Mouse (Mus musculus) lung, embryonic 16.5 days (tissue): ENCODE measurements at regions not wholly inside any gene's neighbourhood (a gene's known extent, or its start where the extent isn't known, plus 50 kb on each side); places are given as distances from the start of the nearest gene placed in this dataset.
A peak's percentile ranks its signal among the peaks of the same experiment; 100 is the strongest.

ENCODE experiments used
- ATAC-seq: fragments of 200-750 bp; cut with Nextera tagmentation; 2 replicates; pipeline ENCODE4 v1.8.0; 2017; ENCODE audit warnings: low read depth, mild to moderate bottlenecking, moderate library complexity
- H3K27ac ChIP-seq: fragments of 300-500 bp; sonication (generic); 2 replicates; pipeline ENCODE4 v1.5.1; 2014; ENCODE audit warnings: mild to moderate bottlenecking, control low read depth, low read length
- H3K27me3 ChIP-seq: fragments of 300-500 bp; sonication (generic); 2 replicates; pipeline ENCODE4 v1.6.1; 2014; ENCODE audit warnings: low read depth, low read length, mixed read lengths; ENCODE audit not compliant: control insufficient read depth, insufficient read depth
- H3K36me3 ChIP-seq: fragments of 300-500 bp; sonication (generic); 2 replicates; pipeline ENCODE4 v1.6.1; 2014; ENCODE audit warnings: low read length; ENCODE audit not compliant: control insufficient read depth, insufficient read depth
- H3K4me1 ChIP-seq: fragments of 300-500 bp; sonication (generic); replicated peaks from 2 replicates; pipeline ENCODE4 v1.6.1; 2014; ENCODE audit warnings: low read length, mixed read lengths; ENCODE audit not compliant: control insufficient read depth, insufficient read depth
- H3K4me2 ChIP-seq: fragments of 300-500 bp; sonication (generic); 2 replicates; pipeline ENCODE4 v1.6.1; 2014; ENCODE audit warnings: low read depth, low read length, control low read depth
- H3K4me3 ChIP-seq: fragments of 300-500 bp; sonication (generic); 2 replicates; pipeline ENCODE4 v1.5.1; 2014; ENCODE audit warnings: mild to moderate bottlenecking, low read length, control low read depth
- H3K9ac ChIP-seq: fragments of 300-500 bp; sonication (generic); 2 replicates; pipeline ENCODE4 v1.6.1; 2014; ENCODE audit warnings: low read length, control low read depth
- H3K9me3 ChIP-seq: fragments of 300-500 bp; sonication (generic); 2 replicates; pipeline ENCODE4 v1.6.1; 2016; ENCODE audit warnings: low read length; ENCODE audit not compliant: control insufficient read depth
- WGBS: fragments of 180-500 bp; shearing (Covaris S2); extraction: QIAGEN DNeasy Blood & Tissue Kit; methylation state at CpG from one replicate; pipeline ENCODE4 v1.1.7; 2014; 5-methylcytosine and 5-hydroxymethylcytosine counted together

- Histone ChIP-seq H3K27ac (no peak overlapping the region), H3K27me3 (no peaks in the 10 kb centered on the region), H3K4me2 (no peak overlapping the region), H3K4me1 (peaks cover 63% of the 10 kb centered on the region), H3K9me3 (no peaks in the 10 kb centered on the region), H3K4me3 (no peak overlapping the region), H3K36me3 (peaks cover 7% of the 10 kb centered on the region; the same call in 1 of the 2 replicates), H3K9ac (no peak overlapping the region)
- no peak for ATAC-seq
- WGBS = 66% methylated on average over 10 of the region's 10 CpGs
Measured at GRCm38 (mm10) chr15:85676871-85677270, 57.9 kb upstream of the Ppara start.

- peaks cover 7% of the 10 kb centered on the region for H3K36me3 ChIP-seq
- H3K9ac ChIP-seq = no peak overlapping the region
- no peak overlapping the region for H3K27ac ChIP-seq
- peaks cover 63% of the 10 kb centered on the region for H3K4me1 ChIP-seq
- ATAC-seq = no peak
- H3K4me2 ChIP-seq = no peak overlapping the region
- 78% methylated on average over 6 of the region's 6 CpGs for WGBS
- no peak overlapping the region for H3K4me3 ChIP-seq
- no peaks in the 10 kb centered on the region for H3K9me3 ChIP-seq
- H3K27me3 ChIP-seq = no peaks in the 10 kb centered on the region
Measured at GRCm38 (mm10) chr15:85677381-85677780, 57.4 kb upstream of the Ppara start.

- Histone ChIP-seq H3K4me3 (no peak overlapping the region), H3K4me1 (peaks cover 63% of the 10 kb centered on the region), H3K9ac (no peak overlapping the region), H3K27ac (no peak overlapping the region), H3K36me3 (peaks cover 7% of the 10 kb centered on the region), H3K27me3 (no peaks in the 10 kb centered on the region), H3K9me3 (no peaks in the 10 kb centered on the region), H3K4me2 (no peak overlapping the region)
- WGBS = 70% methylated on average over 10 of the region's 10 CpGs
- no peak for ATAC-seq
Measured at GRCm38 (mm10) chr15:85677855-85678254, 56.9 kb upstream of the Ppara start.

GRCm38 (mm10) chr15:85678351-85678895, 56.4 kb upstream of the Ppara start:
- WGBS = 81% methylated on average over 15 of the region's 15 CpGs
- peaks cover 61% of the 10 kb centered on the region for H3K4me1 ChIP-seq
- H3K36me3 ChIP-seq = peaks cover 11% of the 10 kb centered on the region

GRCm38 (mm10) chr15:85678981-85679708, 55.6 kb upstream of the Ppara start:
- 66% methylated on average over 23 of the region's 24 CpGs for WGBS
- no peaks in the 10 kb centered on the region for H3K9me3 ChIP-seq
- no peaks in the 10 kb centered on the region for H3K27me3 ChIP-seq
- peak overlapping the region; percentile 55 for H3K27ac ChIP-seq
- peak overlapping the region; percentile 23 for H3K9ac ChIP-seq
- peaks cover 12% of the 10 kb centered on the region for H3K36me3 ChIP-seq
- no peak overlapping the region for H3K4me3 ChIP-seq
- H3K4me1 ChIP-seq = peaks cover 59% of the 10 kb centered on the region
- ATAC-seq = 0 out of 2 replicates have a peak, but pooled peaks have one; percentile 16
- H3K4me2 ChIP-seq = peak overlapping the region; percentile 28; the same call in 1 of the 2 replicates

More at GRCm38 (mm10) chr15:85678351-85678895, 56.4 kb upstream of the Ppara start:
- H3K4me2 ChIP-seq = no peak overlapping the region
- H3K9me3 ChIP-seq = no peaks in the 10 kb centered on the region
- H3K9ac ChIP-seq = no peak overlapping the region
- H3K27me3 ChIP-seq = no peaks in the 10 kb centered on the region
- ATAC-seq = no peak
- H3K27ac ChIP-seq = peak overlapping the region; percentile 10; the same call in 1 of the 2 replicates
- no peak overlapping the region for H3K4me3 ChIP-seq

- H3K9me3 ChIP-seq = no peaks in the 10 kb centered on the region
- 57% methylated on average over 10 of the region's 10 CpGs for WGBS
- H3K27me3 ChIP-seq = no peaks in the 10 kb centered on the region
- peaks cover 61% of the 10 kb centered on the region for H3K4me1 ChIP-seq
- peaks cover 14% of the 10 kb centered on the region for H3K36me3 ChIP-seq
- H3K4me3 ChIP-seq = no peak overlapping the region
- peak overlapping the region; percentile 28 for H3K4me2 ChIP-seq
- H3K9ac ChIP-seq = peak overlapping the region; percentile 23
- no peak for ATAC-seq
- H3K27ac ChIP-seq = peak overlapping the region; percentile 55
Measured at GRCm38 (mm10) chr15:85679864-85680428, 54.8 kb upstream of the Ppara start.

- peak overlapping the region; percentile 46; the same call in 1 of the 2 replicates for H3K9ac ChIP-seq
- H3K27ac ChIP-seq = peak overlapping the region; percentile 47
- no peaks in the 10 kb centered on the region for H3K27me3 ChIP-seq
- no peak for ATAC-seq
- peak overlapping the region; percentile 30 for H3K4me2 ChIP-seq
- H3K9me3 ChIP-seq = no peaks in the 10 kb centered on the region
- WGBS = 27% methylated on average over 13 of the region's 13 CpGs
- no peak overlapping the region for H3K4me3 ChIP-seq
- peaks cover 61% of the 10 kb centered on the region for H3K4me1 ChIP-seq
- peaks cover 18% of the 10 kb centered on the region for H3K36me3 ChIP-seq
Measured at GRCm38 (mm10) chr15:85680460-85681224, 54.1 kb upstream of the Ppara start.

- H3K27ac ChIP-seq = no peak overlapping the region
- H3K4me2 ChIP-seq = no peak overlapping the region
- peaks cover 63% of the 10 kb centered on the region for H3K4me1 ChIP-seq
- WGBS = 75% methylated on average over 12 of the region's 12 CpGs
- H3K4me3 ChIP-seq = no peak overlapping the region
- ATAC-seq = no peak
- H3K36me3 ChIP-seq = peaks cover 16% of the 10 kb centered on the region
- no peak overlapping the region for H3K9ac ChIP-seq
- no peaks in the 10 kb centered on the region for H3K27me3 ChIP-seq
- H3K9me3 ChIP-seq = no peaks in the 10 kb centered on the region
Measured at GRCm38 (mm10) chr15:85682116-85682515, 52.7 kb upstream of the Ppara start.

GRCm38 (mm10) chr15:85682780-85683179, 52.0 kb upstream of the Ppara start:
- Histone ChIP-seq H3K4me1 (peaks cover 66% of the 10 kb centered on the region), H3K27me3 (no peaks in the 10 kb centered on the region), H3K27ac (no peak overlapping the region), H3K9ac (no peak overlapping the region), H3K4me2 (no peak overlapping the region), H3K36me3 (peaks cover 16% of the 10 kb centered on the region), H3K4me3 (no peak overlapping the region), H3K9me3 (no peaks in the 10 kb centered on the region)
- ATAC-seq = no peak
- 50% methylated on average over 6 of the region's 6 CpGs for WGBS
